Mouse (Mus musculus) frontal cortex, postnatal 25 days (tissue): ENCODE measurements around the gene Zfp276.

Source experiments
- DNase-seq, 2 experiments: peaks; one replicate each; pipeline ENCODE4 v3.0.0; 2022; ENCODE audit warnings: low spot score in 2 of 2

Gene Zfp276

DNA sequence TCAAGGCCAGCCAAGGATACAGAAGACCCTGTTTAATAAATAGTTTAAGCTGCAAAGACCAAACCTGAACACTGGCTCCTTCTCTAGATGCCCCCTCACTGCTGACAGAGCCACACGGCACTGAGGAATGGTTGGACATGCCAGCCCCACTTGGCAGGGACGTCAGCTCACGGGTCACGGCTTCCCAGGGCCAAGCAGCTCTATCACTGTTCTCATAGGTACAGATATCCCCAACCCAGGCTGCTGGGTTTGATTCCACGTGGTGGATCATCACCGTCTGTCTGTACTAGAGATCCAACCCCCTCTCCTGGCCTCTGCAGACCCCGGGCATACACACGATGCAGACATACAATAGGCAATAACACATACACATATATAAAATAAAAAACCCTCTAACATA, 36.7 kb downstream of the Zfp276 start:
- no peak for DNase-seq

- DNase-seq: no peak
Measured at GRCm38 (mm10) chr8:123291716-123292115, 37.7 kb downstream of the Zfp276 start.

- DNase-seq: no peak
Measured at GRCm38 (mm10) chr8:123292281-123292680, 38.3 kb downstream of the Zfp276 start.

- DNase-seq: no peak
Measured at GRCm38 (mm10) chr8:123292785-123293184, 38.8 kb downstream of the Zfp276 start.

- no peak for DNase-seq
Measured at GRCm38 (mm10) chr8:123298301-123298700, 44.3 kb downstream of the Zfp276 start.

- DNase-seq: no peak
Measured at GRCm38 (mm10) chr8:123308738-123309137, 54.7 kb downstream of the Zfp276 start.

- DNase-seq: no peak
Measured at GRCm38 (mm10) chr8:123317781-123318466, 63.9 kb downstream of the Zfp276 start.

DNA sequence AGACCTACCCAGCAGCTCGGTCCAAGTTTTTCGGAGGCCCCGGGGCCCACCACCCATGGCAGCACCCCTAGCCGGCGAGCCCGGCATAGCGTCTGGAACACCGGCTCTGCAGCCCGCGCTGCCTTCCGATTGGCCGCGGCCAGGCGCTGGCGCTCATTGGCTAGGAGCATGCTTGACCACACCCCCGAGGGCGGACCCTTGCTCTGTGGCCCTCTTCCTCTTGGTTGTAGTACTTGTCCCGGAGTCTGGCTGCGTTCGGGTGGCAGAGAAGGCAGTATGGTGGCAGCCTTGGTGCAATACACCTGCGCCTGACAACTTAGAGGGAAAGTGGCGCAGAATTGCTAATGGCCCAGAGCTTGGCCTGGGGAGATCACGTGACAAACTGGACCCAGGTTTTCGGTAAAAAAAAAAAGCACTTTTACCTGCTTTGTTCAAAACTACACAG, 64.5 kb downstream of the Zfp276 start, which contains the start of gene Fanca:
TSS of gene Fanca (minus strand) at position 110 of the 445 bp plus-strand sequence.
- peak; percentile 74 to 83 for DNase-seq
